Mouse (Mus musculus) kidney, postnatal 0 days (tissue): ENCODE results near the gene Tmem163. TPM values are rescaled to one million over a fixed set of nuclear protein-coding genes. Genes with fewer than 3 reads are reported as not detected.

ENCODE experiments used
- ATAC-seq: fragments of 200-750 bp; cut with Nextera tagmentation; replicated peaks from 2 replicates; pipeline ENCODE4 v1.8.0; 2017; ENCODE audit warnings: low read depth, moderate number of reproducible peaks, moderate TSS enrichment, moderate library complexity; ENCODE audit not compliant: low FRiP score
- DNase-seq: peaks from one replicate; pipeline ENCODE4 v3.0.0-alpha.2; 2016; ENCODE audit warnings: low spot score
- H3K27ac ChIP-seq: fragments of 300-500 bp; sonication (generic); 2 replicates; pipeline ENCODE4 v1.5.1; 2014; ENCODE audit warnings: mild to moderate bottlenecking
- H3K27me3 ChIP-seq: fragments of 300-500 bp; sonication (generic); 2 replicates; pipeline ENCODE4 v1.6.1; 2014; ENCODE audit warnings: low read length, mixed read lengths; ENCODE audit not compliant: insufficient read depth
- H3K36me3 ChIP-seq: fragments of 300-500 bp; sonication (generic); 2 replicates; pipeline ENCODE4 v1.6.1; 2014; ENCODE audit warnings: low read length, mixed read lengths; ENCODE audit not compliant: insufficient read depth
- H3K4me1 ChIP-seq: fragments of 300-500 bp; sonication (generic); replicated peaks from 2 replicates; pipeline ENCODE4 v1.6.1; 2014; ENCODE audit warnings: antibody characterized with exemption, low read length, mixed read lengths; ENCODE audit not compliant: insufficient read depth
- H3K4me2 ChIP-seq: fragments of 300-500 bp; sonication (generic); 2 replicates; pipeline ENCODE4 v1.6.1; 2014; ENCODE audit warnings: mild to moderate bottlenecking, low read length, moderate library complexity, mixed read lengths
- H3K4me3 ChIP-seq: fragments of 300-500 bp; sonication (generic); replicated peaks from 2 replicates; pipeline ENCODE4 v1.5.1; 2014; ENCODE audit warnings: low read depth, low read length
- H3K9ac ChIP-seq: fragments of 300-500 bp; sonication (generic); 2 replicates; pipeline ENCODE4 v1.6.1; 2014; ENCODE audit warnings: low read depth, low read length
- H3K9me3 ChIP-seq: fragments of 300-500 bp; sonication (generic); replicated peaks from 2 replicates; pipeline ENCODE4 v1.6.1; 2016; ENCODE audit warnings: low read length, inconsistent platforms, mixed read lengths
- CTCF ChIP-seq: IDR thresholded peaks from 2 replicates; pipeline ENCODE4 v1.5.1; 2016; ENCODE audit warnings: antibody characterized with exemption, low read depth, mild to moderate bottlenecking, moderate library complexity
- WGBS: fragments of 180-500 bp; shearing (Covaris S2); extraction: QIAGEN DNeasy Blood & Tissue Kit; methylation state at CpG from one replicate; pipeline ENCODE4 v1.1.7; 2014; 5-methylcytosine and 5-hydroxymethylcytosine counted together
- polyA plus RNA-seq: library from polyadenylated mRNA; unstranded; fragments of >200 nt; fragmentation: Nextera tagmentation; extraction: Ambion mirVana; gene quantifications from 2 replicates; pipeline ENCODE4 v1.2.1, GENCODE M21; 2015

The Tmem163 gene
- 1.4 and 2.1 TPM in 2 replicates for polyA plus RNA-seq

GRCm38 (mm10) chr1:127679498-127680133 lies at the start of gene Tmem163:
Gene Tmem163, minus strand, starts transcription at chr1:127679548.
- H3K27me3 ChIP-seq: peaks cover 39% of the 10 kb centered on the region
- peak; percentile 68 for DNase-seq
- ATAC-seq: no peak
- H3K9me3 ChIP-seq: no peaks in the 10 kb centered on the region
- TF ChIP-seq CTCF: peak; percentile 77
- H3K4me3 ChIP-seq: no peak within 1 kb of the TSS
- no peaks in the 10 kb centered on the region for H3K36me3 ChIP-seq
- H3K27ac ChIP-seq: no peak within 1 kb of the TSS
- H3K4me2 ChIP-seq: peak within 1 kb of the TSS; percentile 92; the same call in 1 of the 2 replicates
- H3K4me1 ChIP-seq: no peaks in the 10 kb centered on the region; the same call in 1 of the 2 replicates
- H3K9ac ChIP-seq: no peak within 1 kb of the TSS
- WGBS: 16% methylated on average over 18 of the region's 18 CpGs

GRCm38 (mm10) chr1:127729096-127729495 lies 49.7 kb upstream of the Tmem163 start, which contains the start of gene Acmsd:
Gene Acmsd, plus strand, starts transcription at chr1:127729413.
- Histone ChIP-seq H3K4me1 (no peaks in the 10 kb centered on the region), H3K4me2 (no peak within 1 kb of the TSS), H3K36me3 (no peaks in the 10 kb centered on the region), H3K27ac (no peak within 1 kb of the TSS), H3K27me3 (no peaks in the 10 kb centered on the region), H3K9me3 (no peaks in the 10 kb centered on the region), H3K4me3 (no peak within 1 kb of the TSS), H3K9ac (no peak within 1 kb of the TSS)
- WGBS: 84% methylated on average over 4 of the region's 4 CpGs
- DNase-seq: no peak
- no peak for TF ChIP-seq CTCF
- ATAC-seq: no peak

GRCm38 (mm10) chr1:127723596-127723995 lies 44.2 kb upstream of the Tmem163 start:
- Histone ChIP-seq H3K36me3 (no peaks in the 10 kb centered on the region), H3K4me1 (no peaks in the 10 kb centered on the region), H3K27ac (no peak overlapping the region), H3K9me3 (no peaks in the 10 kb centered on the region), H3K4me3 (no peak overlapping the region), H3K27me3 (no peaks in the 10 kb centered on the region), H3K9ac (no peak overlapping the region), H3K4me2 (no peak overlapping the region)
- DNase-seq: no peak
- peak; percentile 52; the same call in 1 of the 2 replicates for ATAC-seq
- no peak for TF ChIP-seq CTCF
- WGBS: 21% methylated on average over 2 of the region's 2 CpGs

GRCm38 (mm10) chr1:127718290-127718689 lies 38.9 kb upstream of the Tmem163 start:
- whole genome bisulfite sequencing: 79% methylated on average over 1 of the region's 1 CpGs
- H3K36me3 ChIP-seq: no peaks in the 10 kb centered on the region
- H3K27me3 ChIP-seq: no peaks in the 10 kb centered on the region
- no peaks in the 10 kb centered on the region for H3K4me1 ChIP-seq
- ATAC-seq (no peak), DNase-seq (no peak)
- TF ChIP-seq CTCF: no peak
- no peak overlapping the region for H3K9ac ChIP-seq
- H3K4me2 ChIP-seq: no peak overlapping the region
- no peak overlapping the region for H3K27ac ChIP-seq
- no peaks in the 10 kb centered on the region for H3K9me3 ChIP-seq
- H3K4me3 ChIP-seq: no peak overlapping the region

GRCm38 (mm10) chr1:127716441-127716840 lies 37.1 kb upstream of the Tmem163 start:
- no peak for ATAC-seq
- no peaks in the 10 kb centered on the region for H3K9me3 ChIP-seq
- 85% methylated on average over 8 of the region's 8 CpGs for WGBS
- DNase-seq: no peak
- no peaks in the 10 kb centered on the region for H3K4me1 ChIP-seq
- no peaks in the 10 kb centered on the region for H3K36me3 ChIP-seq
- H3K27me3 ChIP-seq: no peaks in the 10 kb centered on the region
- no peak overlapping the region for H3K4me2 ChIP-seq
- no peak overlapping the region for H3K4me3 ChIP-seq
- no peak for TF ChIP-seq CTCF
- H3K9ac ChIP-seq: no peak overlapping the region
- no peak overlapping the region for H3K27ac ChIP-seq

DNA sequence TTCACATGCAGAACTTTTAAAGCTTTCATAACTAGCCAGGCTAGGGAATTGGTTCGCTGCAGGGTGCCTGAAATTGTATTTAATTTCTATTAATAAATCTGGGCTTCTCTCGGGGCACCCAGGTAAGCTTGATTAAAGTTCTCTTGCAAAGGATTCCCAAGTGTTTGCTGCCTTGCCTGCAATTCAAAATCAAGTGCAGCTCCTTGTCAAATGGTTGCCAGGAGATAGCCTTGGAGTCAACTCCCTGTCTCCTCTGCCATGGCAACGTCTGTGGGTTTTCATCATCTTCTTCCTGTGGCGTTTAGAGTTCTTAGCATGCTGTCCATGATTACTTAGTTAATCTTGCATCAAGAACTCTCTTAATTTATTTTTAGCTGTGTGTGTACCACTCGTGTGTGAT lies 26.9 kb upstream of the Tmem163 start:
- H3K9me3 ChIP-seq: no peaks in the 10 kb centered on the region
- 79% methylated on average over 5 of the region's 5 CpGs for WGBS
- TF ChIP-seq CTCF: no peak
- no peak overlapping the region for H3K27ac ChIP-seq
- DNase-seq (no peak), ATAC-seq (no peak)
- H3K36me3 ChIP-seq: no peaks in the 10 kb centered on the region
- H3K4me2 ChIP-seq: no peak overlapping the region
- no peak overlapping the region for H3K4me3 ChIP-seq
- no peaks in the 10 kb centered on the region for H3K27me3 ChIP-seq
- no peak overlapping the region for H3K9ac ChIP-seq
- H3K4me1 ChIP-seq: no peaks in the 10 kb centered on the region
